Mouse (Mus musculus): ENCODE measurements around the gene Iscu. TPM values are rescaled to one million over a fixed set of nuclear protein-coding genes. Genes with fewer than 3 reads are reported as not detected.

Gene Iscu
- polyA plus RNA-seq, 1 experiment from 2014 or later, result 109 TPM

- Histone ChIP-seq H3K4me3 (ENCODE audit: low read depth, low read length) (no peak overlapping the region), H3K27me3 (ENCODE audit: insufficient read depth, low read length) (no peaks in the 10 kb centered on the region), H3K9ac (replicated peaks) (no peak overlapping the region), H3K4me1 (ENCODE audit: insufficient read depth) (peaks cover 27% of the 10 kb centered on the region), H3K9me3 (ENCODE audit: low read length) (no peaks in the 10 kb centered on the region), H3K27ac (ENCODE audit: low read depth) (no peak overlapping the region), H3K36me3 (replicated peaks; ENCODE audit: insufficient read depth, low read length) (no peaks in the 10 kb centered on the region), H3K4me2 (ENCODE audit: low read depth, low read length) (no peak overlapping the region)
- DNase-seq (no peak), ATAC-seq (no peak)
- whole genome bisulfite sequencing (ENCODE audit: insufficient replicate concordance), result 53% methylated on average over 6 of the region's 6 CpGs
- no peak for TF ChIP-seq CTCF (IDR thresholded peaks at IDR 0.05; ENCODE audit: low read depth)
- TF ChIP-seq EP300 (IDR thresholded peaks at IDR 0.05; ENCODE audit: low read depth), result no peak
Measured at GRCm38 (mm10) chr5:113788645-113789044, 16.1 kb downstream of the Iscu start.

- Histone ChIP-seq H3K4me1 (ENCODE audit: insufficient read depth) (peaks cover 24% of the 10 kb centered on the region), H3K4me2 (ENCODE audit: low read depth, low read length) (no peak overlapping the region), H3K27me3 (ENCODE audit: insufficient read depth, low read length) (no peaks in the 10 kb centered on the region), H3K36me3 (replicated peaks; ENCODE audit: insufficient read depth, low read length) (no peaks in the 10 kb centered on the region), H3K27ac (ENCODE audit: low read depth) (no peak overlapping the region), H3K4me3 (ENCODE audit: low read depth, low read length) (no peak overlapping the region), H3K9me3 (ENCODE audit: low read length) (no peaks in the 10 kb centered on the region), H3K9ac (replicated peaks) (no peak overlapping the region)
- no peak for DNase-seq
- TF ChIP-seq EP300 (IDR thresholded peaks at IDR 0.05; ENCODE audit: low read depth) (no peak), CTCF (IDR thresholded peaks at IDR 0.05; ENCODE audit: low read depth) (no peak)
- ATAC-seq, result no peak
- 76% methylated on average over 7 of the region's 7 CpGs for WGBS (ENCODE audit: insufficient replicate concordance)
Measured at GRCm38 (mm10) chr5:113789075-113789788, 16.7 kb downstream of the Iscu start.

- Histone ChIP-seq H3K4me2 (ENCODE audit: low read depth, low read length) (no peak overlapping the region; the same call in 1 of the 2 replicates), H3K4me3 (ENCODE audit: low read depth, low read length) (no peak overlapping the region), H3K9ac (replicated peaks) (no peak overlapping the region), H3K27me3 (ENCODE audit: insufficient read depth, low read length) (no peaks in the 10 kb centered on the region), H3K4me1 (ENCODE audit: insufficient read depth) (peaks cover 24% of the 10 kb centered on the region), H3K36me3 (replicated peaks; ENCODE audit: insufficient read depth, low read length) (no peaks in the 10 kb centered on the region), H3K9me3 (ENCODE audit: low read length) (no peaks in the 10 kb centered on the region), H3K27ac (ENCODE audit: low read depth) (peak overlapping the region; percentile 29; the same call in 1 of the 2 replicates)
- no peak for TF ChIP-seq EP300 (IDR thresholded peaks at IDR 0.05; ENCODE audit: low read depth)
- TF ChIP-seq CTCF (IDR thresholded peaks at IDR 0.05; ENCODE audit: low read depth), result no peak
- 25% methylated on average over 11 of the region's 11 CpGs for WGBS (ENCODE audit: insufficient replicate concordance)
- ATAC-seq (peak; percentile 83), DNase-seq (no peak)
Measured at GRCm38 (mm10) chr5:113790453-113791196, 18.1 kb downstream of the Iscu start.

- 59% methylated on average over 16 of the region's 16 CpGs for WGBS (ENCODE audit: insufficient replicate concordance)
- Histone ChIP-seq H3K4me2 (ENCODE audit: low read depth, low read length) (no peak overlapping the region; the same call in 1 of the 2 replicates), H3K27ac (ENCODE audit: low read depth) (no peak overlapping the region), H3K9ac (replicated peaks) (no peak overlapping the region), H3K36me3 (replicated peaks; ENCODE audit: insufficient read depth, low read length) (no peaks in the 10 kb centered on the region), H3K4me3 (ENCODE audit: low read depth, low read length) (no peak overlapping the region), H3K4me1 (ENCODE audit: insufficient read depth) (peaks cover 29% of the 10 kb centered on the region), H3K27me3 (ENCODE audit: insufficient read depth, low read length) (no peaks in the 10 kb centered on the region), H3K9me3 (ENCODE audit: low read length) (no peaks in the 10 kb centered on the region)
- ATAC-seq (peak; percentile 54; the same call in 1 of the 2 replicates), DNase-seq (no peak)
- no peak for TF ChIP-seq EP300 (IDR thresholded peaks at IDR 0.05; ENCODE audit: low read depth)
- no peak for TF ChIP-seq CTCF (IDR thresholded peaks at IDR 0.05; ENCODE audit: low read depth)
Measured at GRCm38 (mm10) chr5:113791197-113792095, 18.9 kb downstream of the Iscu start.

GRCm38 (mm10) chr5:113796401-113797148, 24.0 kb downstream of the Iscu start:
- Histone ChIP-seq H3K4me2 (ENCODE audit: low read depth, low read length) (peak overlapping the region; percentile 18), H3K27ac (ENCODE audit: low read depth) (peak overlapping the region; percentile 30; the same call in 1 of the 2 replicates), H3K27me3 (ENCODE audit: insufficient read depth, low read length) (no peaks in the 10 kb centered on the region), H3K9ac (replicated peaks) (no peak overlapping the region), H3K4me3 (ENCODE audit: low read depth, low read length) (no peak overlapping the region), H3K4me1 (ENCODE audit: insufficient read depth) (peaks cover 17% of the 10 kb centered on the region), H3K9me3 (ENCODE audit: low read length) (no peaks in the 10 kb centered on the region), H3K36me3 (replicated peaks; ENCODE audit: insufficient read depth, low read length) (no peaks in the 10 kb centered on the region)
- 4% methylated on average over 13 of the region's 13 CpGs for WGBS (ENCODE audit: insufficient replicate concordance)
- TF ChIP-seq CTCF (IDR thresholded peaks at IDR 0.05; ENCODE audit: low read depth) (no peak), EP300 (IDR thresholded peaks at IDR 0.05; ENCODE audit: low read depth) (no peak)
- DNase-seq (peak; percentile 46), ATAC-seq (peak; percentile 24; the same call in 1 of the 2 replicates)

Data from liver, postnatal 0 days (tissue).